ENCODE assay signal across 11 mouse cellular contexts in the genomic region with DNA sequence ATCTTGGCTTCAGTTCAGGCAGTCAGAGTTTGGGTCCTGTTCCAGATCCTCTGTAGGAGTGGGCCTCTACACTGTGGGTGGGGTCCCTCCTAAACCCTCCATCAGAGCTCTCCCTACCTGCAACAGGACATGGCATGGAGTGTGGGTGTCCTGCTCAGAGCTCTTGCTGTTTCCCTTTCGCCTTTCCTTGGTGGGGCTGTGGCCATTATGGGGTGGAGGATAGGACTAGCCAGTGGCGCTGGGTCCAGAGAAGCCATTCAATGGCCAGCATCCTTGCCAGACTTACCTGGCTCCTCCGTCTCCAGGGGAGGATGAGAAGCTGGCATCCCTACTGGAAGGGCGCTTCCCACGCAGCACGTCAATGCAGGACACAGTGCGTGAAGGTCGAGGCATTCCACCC. TPM values are rescaled to one million over a fixed set of nuclear protein-coding genes. Genes with fewer than 3 reads are reported as not detected.
DNase-seq lines count a peak whose midpoint lies in the region; ATAC-seq and TF ChIP-seq lines count a peak whose summit lies in the region.
"Had no signal": no experiment of that assay in that cellular context is flagged by ENCODE, and none has a peak within 500 bp of the region (broad histone marks: within the 10 kb centered on the region; RNA-seq: fewer than 3 reads in every experiment).

No protein-coding gene starts in this region.

- DNase-seq in liver, embryonic 11.5 days (ENCODE audit: low spot score), result no peak
- DNase-seq in liver, postnatal 0 days, result no peak
- no peak for DNase-seq in forebrain, embryonic 11.5 days (ENCODE audit: low spot score)
- no peak for DNase-seq in midbrain, postnatal 0 days (ENCODE audit: low spot score)
- no peak for DNase-seq in adrenal gland, adult 18-20 months (ENCODE audit: low spot score in 2 of 2)
- no peak for DNase-seq in embryo, embryonic 10.5 days (ENCODE audit: low spot score)
- DNase-seq: kidney, postnatal 25 days; thymus, postnatal 14 days had no signal

- H3K9me3 ChIP-seq in liver, embryonic 11.5 days (ENCODE audit: control insufficient read depth, low read length), result no peaks in the 10 kb centered on the region
- H3K9me3 ChIP-seq in liver, postnatal 0 days (ENCODE audit: low read length), result no peaks in the 10 kb centered on the region
- no peaks in the 10 kb centered on the region for H3K9me3 ChIP-seq in forebrain, embryonic 11.5 days (ENCODE audit: control insufficient read depth, low read length)
- H3K9me3 ChIP-seq in hindbrain, embryonic 13.5 days, result no peaks in the 10 kb centered on the region
- no peaks in the 10 kb centered on the region for H3K9me3 ChIP-seq in midbrain, postnatal 0 days (ENCODE audit: low read length)
- H3K9me3 ChIP-seq: megakaryocyte, embryonic 14.5 days had no signal

- peaks cover 9% of the 10 kb centered on the region; the same call in 1 of the 2 replicates for H3K27me3 ChIP-seq in liver, embryonic 11.5 days (replicated peaks; ENCODE audit: control insufficient read depth, insufficient read depth, low read length)
- H3K27me3 ChIP-seq in liver, postnatal 0 days (ENCODE audit: insufficient read depth, low read length), result peaks cover 4% of the 10 kb centered on the region; the same call in 1 of the 2 replicates
- peaks cover 11% of the 10 kb centered on the region; the same call in 1 of the 2 replicates for H3K27me3 ChIP-seq in forebrain, embryonic 11.5 days (ENCODE audit: control insufficient read depth, insufficient read depth, low read length)
- peaks cover 28% of the 10 kb centered on the region for H3K27me3 ChIP-seq in hindbrain, embryonic 13.5 days
- no peaks in the 10 kb centered on the region for H3K27me3 ChIP-seq in midbrain, postnatal 0 days (ENCODE audit: insufficient read depth, low read length)
- H3K27me3 ChIP-seq: megakaryocyte, embryonic 14.5 days had no signal

- peak overlapping the region; percentile 32; the same call in 1 of the 2 replicates for H3K4me3 ChIP-seq in liver, embryonic 11.5 days (ENCODE audit: low read depth, low read length)
- no peak overlapping the region for H3K4me3 ChIP-seq in liver, postnatal 0 days (ENCODE audit: low read depth, low read length)
- peak overlapping the region; percentile 18 for H3K4me3 ChIP-seq in forebrain, embryonic 11.5 days (ENCODE audit: low read depth, low read length)
- peak overlapping the region; percentile 25; the same call in 1 of the 2 replicates for H3K4me3 ChIP-seq in hindbrain, embryonic 13.5 days
- H3K4me3 ChIP-seq in midbrain, postnatal 0 days (ENCODE audit: low read depth, low read length), result no peak overlapping the region
- H3K4me3 ChIP-seq: megakaryocyte, embryonic 14.5 days had no signal

- H3K4me2 ChIP-seq in liver, embryonic 11.5 days, result peak overlapping the region; percentile 54; the same call in 1 of the 2 replicates
- no peak overlapping the region for H3K4me2 ChIP-seq in liver, postnatal 0 days (ENCODE audit: low read depth, low read length)
- H3K4me2 ChIP-seq in forebrain, embryonic 11.5 days (ENCODE audit: low read depth, low read length, severe bottlenecking), result peak overlapping the region; percentile 45; the same call in 1 of the 2 replicates
- peak overlapping the region; percentile 49; the same call in 1 of the 2 replicates for H3K4me2 ChIP-seq in hindbrain, embryonic 13.5 days
- H3K4me2 ChIP-seq in midbrain, postnatal 0 days (ENCODE audit: low read depth, low read length, poor library complexity, severe bottlenecking), result peak overlapping the region; percentile 20; the same call in 1 of the 2 replicates

- H3K27ac ChIP-seq in liver, embryonic 11.5 days (ENCODE audit: low read depth, low read length), result 0 out of 2 replicates have a peak overlapping the region, but pooled peaks have one; percentile 19
- H3K27ac ChIP-seq in liver, postnatal 0 days (ENCODE audit: low read depth), result no peak overlapping the region
- no peak overlapping the region for H3K27ac ChIP-seq in forebrain, embryonic 11.5 days (ENCODE audit: low read depth, low read length)
- no peak overlapping the region for H3K27ac ChIP-seq in hindbrain, embryonic 13.5 days
- no peak overlapping the region for H3K27ac ChIP-seq in midbrain, postnatal 0 days (ENCODE audit: low read depth, low read length)

- no peak overlapping the region for H3K9ac ChIP-seq in liver, embryonic 11.5 days (ENCODE audit: low read depth, low read length)
- H3K9ac ChIP-seq in liver, postnatal 0 days (replicated peaks), result no peak overlapping the region
- H3K9ac ChIP-seq in forebrain, embryonic 11.5 days (ENCODE audit: low read length), result no peak overlapping the region; the same call in 1 of the 2 replicates
- H3K9ac ChIP-seq in hindbrain, embryonic 13.5 days, result no peak overlapping the region
- H3K9ac ChIP-seq in midbrain, postnatal 0 days (replicated peaks; ENCODE audit: low read length, poor library complexity, severe bottlenecking), result no peak overlapping the region

- peaks cover 5% of the 10 kb centered on the region; the same call in 1 of the 2 replicates for H3K36me3 ChIP-seq in liver, embryonic 11.5 days (ENCODE audit: control insufficient read depth, insufficient read depth, low read length)
- no peaks in the 10 kb centered on the region for H3K36me3 ChIP-seq in liver, postnatal 0 days (replicated peaks; ENCODE audit: insufficient read depth, low read length)
- no peaks in the 10 kb centered on the region for H3K36me3 ChIP-seq in forebrain, embryonic 11.5 days (ENCODE audit: control insufficient read depth, insufficient read depth, low read length)
- H3K36me3 ChIP-seq in hindbrain, embryonic 13.5 days, result peaks cover 68% of the 10 kb centered on the region
- H3K36me3 ChIP-seq in midbrain, postnatal 0 days (ENCODE audit: insufficient read depth, low read length), result peaks cover 48% of the 10 kb centered on the region

- 61% methylated on average over 6 of the region's 8 CpGs for WGBS in liver, embryonic 11.5 days
- WGBS in liver, postnatal 0 days (ENCODE audit: insufficient replicate concordance), result 74% methylated on average over 8 of the region's 8 CpGs
- 50% methylated on average over 8 of the region's 8 CpGs for WGBS in forebrain, embryonic 11.5 days
- 58% methylated on average over 8 of the region's 8 CpGs for WGBS in hindbrain, embryonic 13.5 days
- WGBS in midbrain, postnatal 0 days, result 55% methylated on average over 8 of the region's 8 CpGs

- no peak for TF ChIP-seq CTCF in liver, postnatal 0 days (IDR thresholded peaks at IDR 0.05; ENCODE audit: low read depth)
- no peak for TF ChIP-seq CTCF in midbrain, postnatal 0 days (IDR thresholded peaks at IDR 0.05)

- no peaks in the 10 kb centered on the region; the same call in 1 of the 2 replicates for H3K4me1 ChIP-seq in liver, embryonic 11.5 days (replicated peaks; ENCODE audit: control insufficient read depth, insufficient read depth, low read length)
- no peaks in the 10 kb centered on the region for H3K4me1 ChIP-seq in liver, postnatal 0 days (ENCODE audit: insufficient read depth)
- 0 out of 2 replicates have a peak, but pooled peaks cover 4% of the 10 kb centered on the region for H3K4me1 ChIP-seq in forebrain, embryonic 11.5 days (replicated peaks; ENCODE audit: control insufficient read depth, insufficient read depth, low read length)
- peaks cover 24% of the 10 kb centered on the region for H3K4me1 ChIP-seq in hindbrain, embryonic 13.5 days (replicated peaks)
- H3K4me1 ChIP-seq in midbrain, postnatal 0 days (ENCODE audit: insufficient read depth, low read length), result no peaks in the 10 kb centered on the region

- no peak for TF ChIP-seq EP300 in liver, postnatal 0 days (IDR thresholded peaks at IDR 0.05; ENCODE audit: low read depth)

- no peak for ATAC-seq in liver, embryonic 11.5 days (replicated peaks; ENCODE audit: low FRiP score)
- no peak for ATAC-seq in liver, postnatal 0 days
- ATAC-seq in forebrain, embryonic 11.5 days (replicated peaks; ENCODE audit: low FRiP score), result no peak
- ATAC-seq in hindbrain, embryonic 13.5 days (ENCODE audit: low FRiP score), result no peak
- ATAC-seq in midbrain, postnatal 0 days (ENCODE audit: low FRiP score), result no peak
- ATAC-seq: Patski had no signal

RNA-seq across cellular contexts. Expression of a gene that starts 20.8 kb away (rescaled TPM):
- polyA plus RNA-seq in liver, embryonic 11.5 days (2014; fragmentation: Nextera tagmentation; extraction: Ambion mirVana), result 0.11 TPM in 1 of 2 replicates, not detected in the other
- 0.09 TPM in 1 of 2 replicates, not detected in the other for polyA plus RNA-seq in liver, postnatal 0 days (2015; fragmentation: Nextera tagmentation; extraction: Ambion mirVana)
- 0.65 and 0.84 TPM in 2 replicates for polyA plus RNA-seq in forebrain, embryonic 11.5 days (2014; fragmentation: Nextera tagmentation; extraction: Ambion mirVana)
- 1.5 and 2.0 TPM in 2 replicates for polyA plus RNA-seq in hindbrain, embryonic 13.5 days (2015; fragmentation: Nextera tagmentation; extraction: Ambion mirVana)
- total RNA-seq in midbrain, postnatal 0 days (2014; rRNA removed), result 1.7 and 3.5 TPM in 2 replicates
- polyA plus RNA-seq in midbrain, postnatal 0 days (2015; fragmentation: Nextera tagmentation; extraction: Ambion mirVana), result 2.0 and 3.1 TPM in 2 replicates
- total RNA-seq in adrenal gland, adult 18-20 months (2021), result not detected
- polyA plus RNA-seq: Patski had no signal

RNA-seq across cellular contexts. Expression of a gene that starts 44.4 kb away (rescaled TPM):
- polyA plus RNA-seq in liver, embryonic 11.5 days (2014; fragmentation: Nextera tagmentation; extraction: Ambion mirVana), result 24.8 and 27.1 TPM in 2 replicates
- polyA plus RNA-seq in liver, postnatal 0 days (2015; fragmentation: Nextera tagmentation; extraction: Ambion mirVana), result 2.8 and 3.2 TPM in 2 replicates
- 76.4 and 76.7 TPM in 2 replicates for polyA plus RNA-seq in forebrain, embryonic 11.5 days (2014; fragmentation: Nextera tagmentation; extraction: Ambion mirVana)
- polyA plus RNA-seq in hindbrain, embryonic 13.5 days (2015; fragmentation: Nextera tagmentation; extraction: Ambion mirVana), result 72.5 and 73.7 TPM in 2 replicates
- total RNA-seq in midbrain, postnatal 0 days (2014; rRNA removed), result 48.2 and 49.7 TPM in 2 replicates
- polyA plus RNA-seq in midbrain, postnatal 0 days (2015; fragmentation: Nextera tagmentation; extraction: Ambion mirVana), result 68.1 and 70.1 TPM in 2 replicates
- 1 to 10 TPM; 9.2 to 9.9 TPM for total RNA-seq in adrenal gland, adult 18-20 months (2021)

RNA-seq across cellular contexts. Expression of a gene that starts 47.9 kb away (rescaled TPM):
- polyA plus RNA-seq in liver, embryonic 11.5 days (2014; fragmentation: Nextera tagmentation; extraction: Ambion mirVana), result 1.1 and 1.7 TPM in 2 replicates
- 0.27 and 0.81 TPM in 2 replicates for polyA plus RNA-seq in liver, postnatal 0 days (2015; fragmentation: Nextera tagmentation; extraction: Ambion mirVana)
- 3.8 and 4.9 TPM in 2 replicates for polyA plus RNA-seq in forebrain, embryonic 11.5 days (2014; fragmentation: Nextera tagmentation; extraction: Ambion mirVana)
- 11.0 and 12.1 TPM in 2 replicates for polyA plus RNA-seq in hindbrain, embryonic 13.5 days (2015; fragmentation: Nextera tagmentation; extraction: Ambion mirVana)
- 61.5 and 63.2 TPM in 2 replicates for total RNA-seq in midbrain, postnatal 0 days (2014; rRNA removed)
- polyA plus RNA-seq in midbrain, postnatal 0 days (2015; fragmentation: Nextera tagmentation; extraction: Ambion mirVana), result 8.1 and 12.6 TPM in 2 replicates
- total RNA-seq in adrenal gland, adult 18-20 months (2021), result 10 to 100 TPM; 28.8 to 32.5 TPM

Comparison
In these comparisons a context has a peak if more than half of its experiments do, and no peak if none do; other contexts are left out.
1. H3K4me3 ChIP-seq: peak in liver, embryonic 11.5 days (single experiment), forebrain, embryonic 11.5 days (single experiment) and hindbrain, embryonic 13.5 days (single experiment); none in liver, postnatal 0 days (single experiment) and midbrain, postnatal 0 days (single experiment).